Mouse (Mus musculus) lung, postnatal 0 days (tissue): ENCODE measurements at regions not wholly inside any gene's neighbourhood (a gene's known extent, or its start where the extent isn't known, plus 50 kb on each side); places are given as distances from the start of the nearest gene placed in this dataset.

ENCODE experiments used
- CTCF ChIP-seq: IDR thresholded peaks from 2 replicates; pipeline ENCODE4 v1.5.1; 2016; ENCODE audit warnings: antibody characterized with exemption, mild to moderate bottlenecking
- EP300 ChIP-seq: IDR thresholded peaks from 2 replicates; pipeline ENCODE4 v1.6.1; 2016; ENCODE audit warnings: antibody characterized with exemption, mild to moderate bottlenecking, control low read depth

GRCm38 (mm10) chr9:46645469-46645884 is 325.7 kb upstream of the 4931429L15Rik start:
- no peak for TF ChIP-seq CTCF
- TF ChIP-seq EP300: no peak
